Mouse (Mus musculus) limb, embryonic 11.5 days (tissue): ENCODE results near the gene Nudt1. TPM values are rescaled to one million over a fixed set of nuclear protein-coding genes. Genes with fewer than 3 reads are reported as not detected.
A peak's percentile ranks its signal among the peaks of the same experiment; 100 is the strongest.

ENCODE experiments used
- ATAC-seq: fragments of 200-750 bp; cut with Nextera tagmentation; 2 replicates; pipeline ENCODE4 v1.8.0; 2017; ENCODE audit warnings: low read depth; ENCODE audit not compliant: insufficient number of reproducible peaks, low FRiP score, low TSS enrichment
- DNase-seq: peaks from one replicate; pipeline ENCODE4 v3.0.0-alpha.2; 2015; ENCODE audit warnings: low spot score
- H3K27ac ChIP-seq: fragments of 300-500 bp; sonication (generic); replicated peaks from 2 replicates; pipeline ENCODE4 v1.5.1; 2014; ENCODE audit warnings: low read depth, mild to moderate bottlenecking, low read length
- H3K27me3 ChIP-seq: fragments of 300-500 bp; sonication (generic); 2 replicates; pipeline ENCODE4 v1.6.1; 2014; ENCODE audit warnings: mild to moderate bottlenecking, low read length, mixed read lengths; ENCODE audit not compliant: control insufficient read depth, insufficient read depth
- H3K36me3 ChIP-seq: fragments of 300-500 bp; sonication (generic); 2 replicates; pipeline ENCODE4 v1.6.1; 2014; ENCODE audit warnings: mild to moderate bottlenecking, low read length, moderate library complexity, mixed read lengths; ENCODE audit not compliant: control insufficient read depth, insufficient read depth
- H3K4me1 ChIP-seq: fragments of 300-500 bp; sonication (generic); 2 replicates; pipeline ENCODE4 v1.6.1; 2014; ENCODE audit warnings: low read length, mixed read lengths; ENCODE audit not compliant: control insufficient read depth, insufficient read depth
- H3K4me2 ChIP-seq: fragments of 300-500 bp; sonication (generic); 2 replicates; pipeline ENCODE4 v1.6.1; 2014; ENCODE audit warnings: low read depth, mild to moderate bottlenecking, moderate library complexity; ENCODE audit not compliant: severe bottlenecking
- H3K4me3 ChIP-seq: fragments of 300-500 bp; sonication (generic); 2 replicates; pipeline ENCODE4 v1.5.1; 2014; ENCODE audit warnings: low read depth, low read length
- H3K9ac ChIP-seq: fragments of 300-500 bp; sonication (generic); 2 replicates; pipeline ENCODE4 v1.6.1; 2014; ENCODE audit warnings: mild to moderate bottlenecking, low read length
- H3K9me3 ChIP-seq: fragments of 300-500 bp; sonication (generic); 2 replicates; pipeline ENCODE4 v1.6.1; 2016; ENCODE audit warnings: low read length; ENCODE audit not compliant: control insufficient read depth
- WGBS: fragments of 180-500 bp; shearing (Covaris S2); extraction: QIAGEN DNeasy Blood & Tissue Kit; methylation state at CpG from one replicate; pipeline ENCODE4 v1.1.7; 2014; 5-methylcytosine and 5-hydroxymethylcytosine counted together
- polyA plus RNA-seq: library from polyadenylated mRNA; unstranded; fragments of >200 nt; fragmentation: Nextera tagmentation; extraction: Ambion mirVana; gene quantifications from 2 replicates; pipeline ENCODE4 v1.2.1, GENCODE M21; 2014

Nudt1 gene
- polyA plus RNA-seq, 1 experiment from 2014 or later, result 58.1 TPM

GRCm38 (mm10) chr5:140331615-140332512 lies 10.4 kb downstream of the Nudt1 start, which contains the start of gene Mrm2:
Gene Mrm2, minus strand, starts transcription at chr5:140331898.
- ATAC-seq (peak; percentile 72), DNase-seq (peak; percentile 93)
- Histone ChIP-seq H3K4me3 (peak within 1 kb of the TSS; percentile 52), H3K27ac (peak within 1 kb of the TSS; percentile 89), H3K4me2 (peak within 1 kb of the TSS; percentile 71), H3K9me3 (no peaks in the 10 kb centered on the region), H3K9ac (peak within 1 kb of the TSS; percentile 80), H3K27me3 (no peaks in the 10 kb centered on the region), H3K4me1 (peaks cover 4% of the 10 kb centered on the region; the same call in 1 of the 2 replicates), H3K36me3 (no peaks in the 10 kb centered on the region; the same call in 1 of the 2 replicates)
- whole genome bisulfite sequencing, result 1% methylated on average over 39 of the region's 39 CpGs

GRCm38 (mm10) chr5:140332519-140332918 lies 11.1 kb downstream of the Nudt1 start:
- 65% methylated on average over 4 of the region's 4 CpGs for WGBS
- no peak overlapping the region for H3K27ac ChIP-seq
- no peaks in the 10 kb centered on the region; the same call in 1 of the 2 replicates for H3K36me3 ChIP-seq
- ATAC-seq (no peak), DNase-seq (no peak)
- H3K4me1 ChIP-seq, result peaks cover 4% of the 10 kb centered on the region; the same call in 1 of the 2 replicates
- no peaks in the 10 kb centered on the region for H3K27me3 ChIP-seq
- H3K9me3 ChIP-seq, result no peaks in the 10 kb centered on the region
- no peak overlapping the region for H3K9ac ChIP-seq
- H3K4me2 ChIP-seq, result peak overlapping the region; percentile 71; the same call in 1 of the 2 replicates
- H3K4me3 ChIP-seq, result no peak overlapping the region

GRCm38 (mm10) chr5:140333631-140334030 lies 12.2 kb downstream of the Nudt1 start:
- H3K4me3 ChIP-seq, result no peak overlapping the region
- ATAC-seq (no peak), DNase-seq (no peak)
- H3K4me2 ChIP-seq, result no peak overlapping the region
- peaks cover 2% of the 10 kb centered on the region; the same call in 1 of the 2 replicates for H3K36me3 ChIP-seq
- 42% methylated on average over 2 of the region's 2 CpGs for WGBS
- H3K9me3 ChIP-seq, result no peaks in the 10 kb centered on the region; the same call in 1 of the 2 replicates
- peaks cover 4% of the 10 kb centered on the region; the same call in 1 of the 2 replicates for H3K4me1 ChIP-seq
- H3K27ac ChIP-seq, result no peak overlapping the region
- no peaks in the 10 kb centered on the region for H3K27me3 ChIP-seq
- no peak overlapping the region for H3K9ac ChIP-seq

- Histone ChIP-seq H3K27me3 (no peaks in the 10 kb centered on the region), H3K36me3 (peaks cover 6% of the 10 kb centered on the region; the same call in 1 of the 2 replicates), H3K9me3 (no peaks in the 10 kb centered on the region; the same call in 1 of the 2 replicates), H3K4me2 (no peak overlapping the region), H3K9ac (no peak overlapping the region), H3K27ac (no peak overlapping the region), H3K4me1 (no peaks in the 10 kb centered on the region; the same call in 1 of the 2 replicates), H3K4me3 (no peak overlapping the region)
- ATAC-seq, result no peak
- WGBS, result 77% methylated on average over 1 of the region's 1 CpGs
- peak; percentile 63 for DNase-seq
Observed at GRCm38 (mm10) chr5:140336680-140337079, 15.2 kb downstream of the Nudt1 start.

GRCm38 (mm10) chr5:140338779-140339178 lies 17.3 kb downstream of the Nudt1 start:
- DNase-seq, result no peak
- no peak overlapping the region for H3K9ac ChIP-seq
- H3K27ac ChIP-seq, result no peak overlapping the region
- ATAC-seq, result no peak
- WGBS, result 84% methylated on average over 4 of the region's 4 CpGs
- no peaks in the 10 kb centered on the region for H3K27me3 ChIP-seq
- H3K4me2 ChIP-seq, result no peak overlapping the region
- no peak overlapping the region for H3K4me3 ChIP-seq
- no peaks in the 10 kb centered on the region; the same call in 1 of the 2 replicates for H3K4me1 ChIP-seq
- no peaks in the 10 kb centered on the region; the same call in 1 of the 2 replicates for H3K9me3 ChIP-seq
- H3K36me3 ChIP-seq, result peaks cover 6% of the 10 kb centered on the region; the same call in 1 of the 2 replicates

- Histone ChIP-seq H3K9me3 (no peaks in the 10 kb centered on the region; the same call in 1 of the 2 replicates), H3K27ac (no peak overlapping the region), H3K9ac (no peak overlapping the region), H3K4me3 (no peak overlapping the region), H3K36me3 (peaks cover 6% of the 10 kb centered on the region; the same call in 1 of the 2 replicates), H3K27me3 (no peaks in the 10 kb centered on the region), H3K4me1 (no peaks in the 10 kb centered on the region; the same call in 1 of the 2 replicates), H3K4me2 (no peak overlapping the region)
- ATAC-seq, result no peak
- DNase-seq, result no peak
- WGBS, result 82% methylated on average over 3 of the region's 3 CpGs
Observed at GRCm38 (mm10) chr5:140339836-140340235, 18.4 kb downstream of the Nudt1 start.

- H3K27me3 ChIP-seq, result no peaks in the 10 kb centered on the region
- no peak overlapping the region for H3K9ac ChIP-seq
- ATAC-seq, result no peak
- no peaks in the 10 kb centered on the region; the same call in 1 of the 2 replicates for H3K9me3 ChIP-seq
- no peaks in the 10 kb centered on the region; the same call in 1 of the 2 replicates for H3K4me1 ChIP-seq
- peaks cover 6% of the 10 kb centered on the region; the same call in 1 of the 2 replicates for H3K36me3 ChIP-seq
- WGBS, result 90% methylated on average over 4 of the region's 4 CpGs
- no peak overlapping the region for H3K4me3 ChIP-seq
- H3K27ac ChIP-seq, result no peak overlapping the region
- H3K4me2 ChIP-seq, result no peak overlapping the region
- no peak for DNase-seq
Observed at GRCm38 (mm10) chr5:140342880-140343279, 21.4 kb downstream of the Nudt1 start.

GRCm38 (mm10) chr5:140345244-140345643 lies 23.8 kb downstream of the Nudt1 start:
- ATAC-seq, result no peak
- H3K4me2 ChIP-seq, result no peak overlapping the region
- WGBS, result 90% methylated on average over 4 of the region's 4 CpGs
- H3K27ac ChIP-seq, result no peak overlapping the region
- no peaks in the 10 kb centered on the region; the same call in 1 of the 2 replicates for H3K4me1 ChIP-seq
- no peak for DNase-seq
- H3K9me3 ChIP-seq, result no peaks in the 10 kb centered on the region
- peaks cover 2% of the 10 kb centered on the region; the same call in 1 of the 2 replicates for H3K36me3 ChIP-seq
- H3K27me3 ChIP-seq, result no peaks in the 10 kb centered on the region
- no peak overlapping the region for H3K4me3 ChIP-seq
- H3K9ac ChIP-seq, result no peak overlapping the region
